Mouse (Mus musculus): Measurements from ENCODE around the gene Lmo4. TPM values are rescaled to one million over a fixed set of nuclear protein-coding genes. Genes with fewer than 3 reads are reported as not detected.

The Lmo4 gene
- total and polyA plus RNA-seq, 3 experiments = 46.3 to 64.0 (median 57.6) TPM

DNA sequence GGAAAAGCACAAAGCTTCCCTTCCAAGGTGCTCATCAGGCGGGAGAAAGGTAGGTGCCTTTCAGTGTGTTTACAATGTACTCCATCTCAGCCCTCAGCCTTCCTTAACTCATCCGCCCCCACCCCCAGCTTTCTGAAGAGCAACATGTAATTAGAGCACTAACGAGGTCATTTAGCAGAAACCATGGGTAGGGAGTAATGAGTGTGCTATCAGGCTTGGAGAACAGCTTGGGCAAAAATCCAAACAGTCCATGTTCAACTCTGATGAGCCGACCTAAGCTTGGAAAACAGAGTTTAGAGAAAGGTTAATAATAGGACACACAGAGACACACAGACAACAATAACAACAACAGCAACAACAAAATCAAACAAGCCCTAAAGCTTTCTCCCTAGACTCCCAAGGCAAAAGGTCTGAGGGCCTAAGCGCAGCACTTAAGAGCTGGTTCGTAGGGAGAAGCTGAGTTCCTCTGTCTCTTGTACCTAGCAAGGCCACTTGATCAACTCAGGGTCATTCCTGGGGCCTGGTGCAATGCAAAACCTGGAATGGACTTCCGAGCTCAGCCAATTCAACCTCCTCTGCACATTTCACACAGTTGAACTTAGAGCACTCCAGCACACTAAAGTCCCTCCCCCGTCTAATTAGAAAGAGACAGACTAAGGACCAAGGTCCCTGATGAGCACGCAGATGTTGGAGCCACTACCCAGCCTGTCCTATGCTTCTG, 40.2 kb downstream of the Lmo4 start:
- Histone ChIP-seq H3K9ac (ENCODE audit: insufficient read depth, low read depth) (no peak overlapping the region), H3K9me3 (replicated peaks; ENCODE audit: low read length) (no peaks in the 10 kb centered on the region), H3K36me3 (replicated peaks in 1 of 2; ENCODE audit: control insufficient read depth in 1 of 2, insufficient read depth in 1 of 2, low read length in 1 of 2) (no peaks in the 10 kb centered on the region), H3K4me1 (ENCODE audit: control insufficient read depth in 1 of 2, insufficient read depth in 2 of 2) (peaks cover 0 to 13% of the 10 kb centered on the region in 2 experiments; a peak in 2 of 4 replicates), H3K27me3 (replicated peaks) (no peaks in the 10 kb centered on the region), H3K27ac (ENCODE audit: insufficient read depth, low read depth) (no peak overlapping the region), H3K4me3 (replicated peaks in 1 of 3; ENCODE audit: low read depth in 2 of 3, low read length in 2 of 3, poor library complexity in 1 of 3) (no peak overlapping the region), H3K4me2 (ENCODE audit: insufficient read depth, low read depth, poor library complexity, severe bottlenecking) (no peak overlapping the region), H3K79me2 (replicated peaks; ENCODE audit: control insufficient read depth, extremely low read depth, insufficient read depth, poor library complexity, severe bottlenecking) (no peaks in the 10 kb centered on the region)
- no peak for DNase-seq (ENCODE audit: extremely low read depth)
- no peak for TF ChIP-seq ETS1 (conservative IDR thresholded peaks at IDR 0.05; ENCODE audit: low read depth, low read length)
- in situ Hi-C loops (cut with MboI; ENCODE audit: low pct_ligation_motif_present, low pct_unique_long_range_greater_than_20kb, low sequenced_read_pairs) (no loop called here), dilution Hi-C loops (cut with MboI; ENCODE audit: extremely low pct_ligation_motif_present, extremely low pct_unique_long_range_greater_than_20kb, low sequenced_read_pairs) (no loop called here)

DNA sequence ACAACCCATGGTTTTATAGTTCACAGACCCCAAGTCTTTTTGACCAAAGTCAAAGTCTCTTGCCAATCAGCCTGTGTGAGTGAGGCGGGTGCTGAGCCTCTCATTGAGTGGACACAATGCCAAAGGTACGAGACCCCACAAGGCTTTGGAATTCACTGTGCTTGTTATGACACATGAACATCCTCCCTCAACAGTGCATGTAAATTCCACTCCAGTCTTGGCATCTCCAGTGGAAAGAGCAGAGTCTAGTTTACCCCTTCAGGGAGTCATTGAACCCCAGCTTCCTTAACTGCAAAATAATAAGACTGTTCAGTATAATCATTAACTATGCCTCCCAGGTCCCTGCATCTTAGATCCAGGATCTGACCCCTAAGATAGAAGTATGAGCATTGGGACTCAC, 41.3 kb downstream of the Lmo4 start:
- H3K27ac ChIP-seq (ENCODE audit: insufficient read depth, low read depth) = no peak overlapping the region
- in situ Hi-C loops (cut with MboI; ENCODE audit: low pct_ligation_motif_present, low pct_unique_long_range_greater_than_20kb, low sequenced_read_pairs) (no loop called here), dilution Hi-C loops (cut with MboI; ENCODE audit: extremely low pct_ligation_motif_present, extremely low pct_unique_long_range_greater_than_20kb, low sequenced_read_pairs) (no loop called here)
- no peak overlapping the region for H3K4me2 ChIP-seq (ENCODE audit: insufficient read depth, low read depth, poor library complexity, severe bottlenecking)
- H3K4me1 ChIP-seq (ENCODE audit: control insufficient read depth in 1 of 2, insufficient read depth in 2 of 2) = peaks cover 0 to 6% of the 10 kb centered on the region in 2 experiments; a peak in 2 of 4 replicates
- no peaks in the 10 kb centered on the region for H3K27me3 ChIP-seq (replicated peaks)
- no peaks in the 10 kb centered on the region for H3K36me3 ChIP-seq (replicated peaks in 1 of 2; ENCODE audit: control insufficient read depth in 1 of 2, insufficient read depth in 1 of 2, low read length in 1 of 2)
- no peak overlapping the region for H3K9ac ChIP-seq (ENCODE audit: insufficient read depth, low read depth)
- no peaks in the 10 kb centered on the region for H3K9me3 ChIP-seq (replicated peaks; ENCODE audit: low read length)
- H3K79me2 ChIP-seq (replicated peaks; ENCODE audit: control insufficient read depth, extremely low read depth, insufficient read depth, poor library complexity, severe bottlenecking) = no peaks in the 10 kb centered on the region
- DNase-seq (ENCODE audit: extremely low read depth) = no peak
- no peak overlapping the region for H3K4me3 ChIP-seq (replicated peaks in 1 of 3; ENCODE audit: low read depth in 2 of 3, low read length in 2 of 3, poor library complexity in 1 of 3)
- TF ChIP-seq ELF1 (IDR thresholded peaks at IDR 0.05; ENCODE audit: low read depth, low read length) (no peak), JUN (IDR thresholded peaks at IDR 0.05; ENCODE audit: insufficient read depth, low read depth, low read length) (no peak), MAFK (IDR thresholded peaks at IDR 0.05; ENCODE audit: insufficient replicate concordance, low read length) (no peak), BHLHE40 (IDR thresholded peaks at IDR 0.05; ENCODE audit: low read depth, low read length) (no peak), SIN3A (IDR thresholded peaks at IDR 0.05; ENCODE audit: low read length) (no peak), NRF1 (IDR thresholded peaks at IDR 0.05; ENCODE audit: low read depth, low read length) (no peak), ZKSCAN1 (IDR thresholded peaks at IDR 0.05; ENCODE audit: borderline replicate concordance, low read depth, low read length) (no peak), TCF12 (IDR thresholded peaks at IDR 0.05; ENCODE audit: low read depth, low read length) (no peak)

DNA sequence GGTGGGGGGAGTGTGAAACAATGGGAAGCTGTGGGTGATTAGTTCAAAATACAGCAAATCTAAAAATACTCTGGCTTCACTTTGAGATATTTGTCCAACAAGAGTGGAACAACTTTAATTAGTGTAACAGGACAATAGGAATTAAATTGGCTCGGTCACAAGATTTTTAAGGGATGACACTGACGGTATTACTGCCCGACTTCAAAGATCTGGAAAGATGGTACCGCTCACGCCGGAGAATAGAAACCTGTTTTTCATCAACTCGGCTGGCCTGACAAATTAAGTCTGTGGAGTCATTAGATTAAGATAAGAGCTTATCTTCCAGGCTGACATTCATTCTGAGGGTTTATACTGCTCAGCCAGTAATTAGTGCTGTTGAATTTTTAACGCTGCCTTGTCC, 42.9 kb downstream of the Lmo4 start:
- no peak overlapping the region for H3K27ac ChIP-seq (ENCODE audit: insufficient read depth, low read depth)
- in situ Hi-C loops (cut with MboI; ENCODE audit: low pct_ligation_motif_present, low pct_unique_long_range_greater_than_20kb, low sequenced_read_pairs) (no loop called here), dilution Hi-C loops (cut with MboI; ENCODE audit: extremely low pct_ligation_motif_present, extremely low pct_unique_long_range_greater_than_20kb, low sequenced_read_pairs) (no loop called here)
- H3K79me2 ChIP-seq (replicated peaks; ENCODE audit: control insufficient read depth, extremely low read depth, insufficient read depth, poor library complexity, severe bottlenecking) = no peaks in the 10 kb centered on the region
- no peaks in the 10 kb centered on the region for H3K9me3 ChIP-seq (replicated peaks; ENCODE audit: low read length)
- no peaks in the 10 kb centered on the region for H3K36me3 ChIP-seq (replicated peaks in 1 of 2; ENCODE audit: control insufficient read depth in 1 of 2, insufficient read depth in 1 of 2, low read length in 1 of 2)
- TF ChIP-seq MYC (IDR thresholded peaks at IDR 0.05; ENCODE audit: low read depth, low read length) (no peak), BHLHE40 (IDR thresholded peaks at IDR 0.05; ENCODE audit: low read depth, low read length) (no peak), ZKSCAN1 (IDR thresholded peaks at IDR 0.05; ENCODE audit: borderline replicate concordance, low read depth, low read length) (no peak)
- no peaks in the 10 kb centered on the region for H3K27me3 ChIP-seq (replicated peaks)
- no peak overlapping the region for H3K4me3 ChIP-seq (replicated peaks in 1 of 3; ENCODE audit: low read depth in 2 of 3, low read length in 2 of 3, poor library complexity in 1 of 3)
- no peak overlapping the region for H3K4me2 ChIP-seq (ENCODE audit: insufficient read depth, low read depth, poor library complexity, severe bottlenecking)
- no peak overlapping the region for H3K9ac ChIP-seq (ENCODE audit: insufficient read depth, low read depth)
- H3K4me1 ChIP-seq (ENCODE audit: control insufficient read depth in 1 of 2, insufficient read depth in 2 of 2) = no peaks in the 10 kb centered on the region
- DNase-seq (ENCODE audit: extremely low read depth) = no peak

Data from CH12.LX (cell line).